Mouse (Mus musculus) stomach, embryonic 16.5 days (tissue): ENCODE results near the gene Nelfa. TPM values are rescaled to one million over a fixed set of nuclear protein-coding genes. Genes with fewer than 3 reads are reported as not detected.

Experiments
- ATAC-seq: fragments of 200-750 bp; cut with Nextera tagmentation; 2 replicates; pipeline ENCODE4 v1.8.0; 2017; ENCODE audit warnings: moderate number of reproducible peaks, moderate TSS enrichment; ENCODE audit not compliant: insufficient read depth, low FRiP score
- H3K27ac ChIP-seq: fragments of 300-500 bp; sonication (generic); 2 replicates; pipeline ENCODE4 v1.5.1; 2014; ENCODE audit warnings: low read length
- H3K27me3 ChIP-seq: fragments of 300-500 bp; sonication (generic); 2 replicates; pipeline ENCODE4 v1.6.1; 2014; ENCODE audit warnings: low read length, control low read depth, mixed read lengths; ENCODE audit not compliant: control insufficient read depth, insufficient read depth
- H3K36me3 ChIP-seq: fragments of 300-500 bp; sonication (generic); 2 replicates; pipeline ENCODE4 v1.6.1; 2014; ENCODE audit warnings: low read length; ENCODE audit not compliant: control insufficient read depth, insufficient read depth
- H3K4me1 ChIP-seq: fragments of 300-500 bp; sonication (generic); 2 replicates; pipeline ENCODE4 v1.6.1; 2014; ENCODE audit warnings: low read length, control low read depth, mixed read lengths; ENCODE audit not compliant: control insufficient read depth, insufficient read depth
- H3K4me2 ChIP-seq: fragments of 300-500 bp; sonication (generic); 2 replicates; pipeline ENCODE4 v1.6.1; 2014; ENCODE audit warnings: low read depth, low read length, mixed read lengths
- H3K4me3 ChIP-seq: fragments of 300-500 bp; sonication (generic); replicated peaks from 2 replicates; pipeline ENCODE4 v1.5.1; 2014; ENCODE audit warnings: mild to moderate bottlenecking, low read length
- H3K9ac ChIP-seq: fragments of 300-500 bp; sonication (generic); 2 replicates; pipeline ENCODE4 v1.6.1; 2014; ENCODE audit warnings: low read length
- H3K9me3 ChIP-seq: fragments of 300-500 bp; sonication (generic); replicated peaks from 2 replicates; pipeline ENCODE4 v1.6.1; 2016; ENCODE audit warnings: low read length, control low read depth; ENCODE audit not compliant: control insufficient read depth
- WGBS: fragments of 180-500 bp; shearing (Covaris S2); extraction: QIAGEN DNeasy Blood & Tissue Kit; methylation state at CpG from one replicate; pipeline ENCODE4 v1.1.7; 2014; 5-methylcytosine and 5-hydroxymethylcytosine counted together
- polyA plus RNA-seq: library from polyadenylated mRNA; unstranded; fragments of >200 nt; fragmentation: Nextera tagmentation; extraction: Ambion mirVana; gene quantifications from 2 replicates; pipeline ENCODE4 v1.2.1, GENCODE M21; 2015

Nelfa gene
- polyA plus RNA-seq, 1 experiment from 2014 or later: 46.4 TPM

- Histone ChIP-seq H3K4me2 (no peak overlapping the region), H3K9me3 (no peaks in the 10 kb centered on the region), H3K36me3 (peaks cover 24% of the 10 kb centered on the region), H3K4me1 (no peaks in the 10 kb centered on the region), H3K4me3 (no peak overlapping the region), H3K27me3 (no peaks in the 10 kb centered on the region), H3K9ac (no peak overlapping the region), H3K27ac (no peak overlapping the region)
- 92% methylated on average over 2 of the region's 2 CpGs for WGBS
- ATAC-seq: no peak
Measured at GRCm38 (mm10) chr5:33902696-33903095, 33.5 kb downstream of the Nelfa start.

GRCm38 (mm10) chr5:33901278-33901677 lies 34.9 kb downstream of the Nelfa start:
- Histone ChIP-seq H3K4me1 (no peaks in the 10 kb centered on the region), H3K36me3 (peaks cover 24% of the 10 kb centered on the region)
- WGBS: 83% methylated on average over 3 of the region's 3 CpGs

GRCm38 (mm10) chr5:33900701-33901263 lies 35.4 kb downstream of the Nelfa start:
- WGBS: 93% methylated on average over 9 of the region's 9 CpGs
- no peak for ATAC-seq
- no peak overlapping the region for H3K9ac ChIP-seq

More at GRCm38 (mm10) chr5:33901278-33901677, 34.9 kb downstream of the Nelfa start:
- Histone ChIP-seq H3K9me3 (no peaks in the 10 kb centered on the region), H3K9ac (no peak overlapping the region), H3K27me3 (no peaks in the 10 kb centered on the region), H3K27ac (no peak overlapping the region), H3K4me3 (no peak overlapping the region), H3K4me2 (no peak overlapping the region)
- no peak for ATAC-seq

GRCm38 (mm10) chr5:33900101-33900500 lies 36.1 kb downstream of the Nelfa start:
- ATAC-seq: no peak
- no peaks in the 10 kb centered on the region for H3K27me3 ChIP-seq
- H3K4me1 ChIP-seq: no peaks in the 10 kb centered on the region
- H3K4me3 ChIP-seq: no peak overlapping the region
- H3K9me3 ChIP-seq: no peaks in the 10 kb centered on the region
- no peak overlapping the region for H3K27ac ChIP-seq
- WGBS: 85% methylated on average over 3 of the region's 3 CpGs
- H3K9ac ChIP-seq: no peak overlapping the region
- peaks cover 29% of the 10 kb centered on the region for H3K36me3 ChIP-seq
- no peak overlapping the region for H3K4me2 ChIP-seq

More at GRCm38 (mm10) chr5:33900701-33901263, 35.4 kb downstream of the Nelfa start:
- Histone ChIP-seq H3K27me3 (no peaks in the 10 kb centered on the region), H3K9me3 (no peaks in the 10 kb centered on the region), H3K27ac (no peak overlapping the region), H3K4me2 (no peak overlapping the region), H3K4me1 (no peaks in the 10 kb centered on the region), H3K4me3 (no peak overlapping the region), H3K36me3 (peaks cover 24% of the 10 kb centered on the region)

GRCm38 (mm10) chr5:33899245-33899644 lies 37.0 kb downstream of the Nelfa start:
- H3K4me3 ChIP-seq: no peak overlapping the region
- no peak overlapping the region for H3K27ac ChIP-seq
- WGBS: 87% methylated on average over 3 of the region's 3 CpGs
- H3K4me2 ChIP-seq: no peak overlapping the region
- ATAC-seq: no peak; the same call in 1 of the 2 replicates
- H3K9ac ChIP-seq: no peak overlapping the region
- H3K9me3 ChIP-seq: no peaks in the 10 kb centered on the region
- H3K27me3 ChIP-seq: no peaks in the 10 kb centered on the region
- H3K4me1 ChIP-seq: no peaks in the 10 kb centered on the region
- H3K36me3 ChIP-seq: peaks cover 33% of the 10 kb centered on the region

GRCm38 (mm10) chr5:33898671-33899070 lies 37.5 kb downstream of the Nelfa start:
- no peak overlapping the region for H3K4me3 ChIP-seq
- H3K4me1 ChIP-seq: no peaks in the 10 kb centered on the region
- WGBS: 83% methylated on average over 9 of the region's 9 CpGs
- no peak overlapping the region for H3K9ac ChIP-seq
- no peak overlapping the region for H3K4me2 ChIP-seq
- peaks cover 33% of the 10 kb centered on the region for H3K36me3 ChIP-seq
- H3K27me3 ChIP-seq: no peaks in the 10 kb centered on the region
- ATAC-seq: no peak
- no peak overlapping the region for H3K27ac ChIP-seq
- H3K9me3 ChIP-seq: no peaks in the 10 kb centered on the region

- 88% methylated on average over 2 of the region's 2 CpGs for WGBS
- Histone ChIP-seq H3K9ac (no peak overlapping the region), H3K36me3 (peaks cover 26% of the 10 kb centered on the region)
Measured at GRCm38 (mm10) chr5:33897158-33897557, 39.1 kb downstream of the Nelfa start.

GRCm38 (mm10) chr5:33895116-33895515 lies 41.1 kb downstream of the Nelfa start:
- ATAC-seq: no peak
- H3K9me3 ChIP-seq: no peaks in the 10 kb centered on the region
- H3K4me2 ChIP-seq: no peak overlapping the region
- peaks cover 13% of the 10 kb centered on the region for H3K36me3 ChIP-seq
- H3K9ac ChIP-seq: no peak overlapping the region
- no peak overlapping the region for H3K27ac ChIP-seq
- WGBS: 73% methylated on average over 9 of the region's 9 CpGs
- no peaks in the 10 kb centered on the region for H3K4me1 ChIP-seq
- no peak overlapping the region for H3K4me3 ChIP-seq
- no peaks in the 10 kb centered on the region for H3K27me3 ChIP-seq

More at GRCm38 (mm10) chr5:33897158-33897557, 39.1 kb downstream of the Nelfa start:
- H3K27ac ChIP-seq: no peak overlapping the region
- H3K4me2 ChIP-seq: no peak overlapping the region
- no peak overlapping the region for H3K4me3 ChIP-seq
- H3K27me3 ChIP-seq: no peaks in the 10 kb centered on the region
- H3K4me1 ChIP-seq: no peaks in the 10 kb centered on the region
- no peaks in the 10 kb centered on the region for H3K9me3 ChIP-seq
- no peak for ATAC-seq

- ATAC-seq: no peak
- Histone ChIP-seq H3K9ac (no peak overlapping the region), H3K27me3 (no peaks in the 10 kb centered on the region), H3K9me3 (no peaks in the 10 kb centered on the region), H3K4me2 (no peak overlapping the region), H3K27ac (no peak overlapping the region), H3K4me1 (no peaks in the 10 kb centered on the region), H3K4me3 (no peak overlapping the region), H3K36me3 (peaks cover 16% of the 10 kb centered on the region)
- WGBS: 90% methylated on average over 6 of the region's 6 CpGs
Measured at GRCm38 (mm10) chr5:33893406-33893805, 42.8 kb downstream of the Nelfa start.
